Mouse (Mus musculus): ENCODE results near the gene Srm.

- TF ChIP-seq ZC3H11A (IDR thresholded peaks at IDR 0.05; ENCODE audit: low read depth, low read length) (no peak), USF1 (IDR thresholded peaks at IDR 0.05; ENCODE audit: low read depth, low read length) (no peak), CTCF (conservative IDR thresholded peaks at IDR 0.05 in 1 of 2, IDR thresholded peaks at IDR 0.05 in 1 of 2; ENCODE audit: low read depth in 2 of 2, low read length in 2 of 2) (no peak), CHD2 (IDR thresholded peaks at IDR 0.05; ENCODE audit: low read length) (no peak), RAD21 (IDR thresholded peaks at IDR 0.05; ENCODE audit: low read depth, low read length) (no peak), ZKSCAN1 (IDR thresholded peaks at IDR 0.05; ENCODE audit: borderline replicate concordance, low read depth, low read length) (no peak), ELF1 (IDR thresholded peaks at IDR 0.05; ENCODE audit: low read depth, low read length) (no peak), UBTF (IDR thresholded peaks at IDR 0.05; ENCODE audit: low read depth, low read length) (no peak), IRF4 (IDR thresholded peaks at IDR 0.05; ENCODE audit: low read depth, low read length) (no peak), E2F4 (IDR thresholded peaks at IDR 0.05; ENCODE audit: insufficient replicate concordance, low read depth, low read length) (no peak), SMC3 (IDR thresholded peaks at IDR 0.05; ENCODE audit: low read depth, low read length) (no peak), MAX (IDR thresholded peaks at IDR 0.05; ENCODE audit: low read length) (no peak), POLR2A (IDR thresholded peaks at IDR 0.05; ENCODE audit: low read depth, low read length) (no peak)
Measured at GRCm38 (mm10) chr4:148623609-148624008, 32.3 kb downstream of the Srm start.

Data from CH12.LX (cell line).